Mouse (Mus musculus): ENCODE data around the gene Nsun2. TPM values are rescaled to one million over a fixed set of nuclear protein-coding genes. Genes with fewer than 3 reads are reported as not detected.
"Not testable (repeated sequence)": the region's sequence is repeated elsewhere in the genome, so short reads cannot be mapped to it uniquely, and the experiment has no call there.

Gene Nsun2
- total and polyA plus RNA-seq, 2 experiments from 2014 or later: 37.6 to 62.1 TPM

- no peaks in the 10 kb centered on the region for H3K27me3 ChIP-seq (ENCODE audit: insufficient read depth, low read length)
- no peaks in the 10 kb centered on the region for H3K9me3 ChIP-seq (ENCODE audit: low read length)
- ATAC-seq: no peak
- H3K36me3 ChIP-seq (ENCODE audit: insufficient read depth, low read length): no peaks in the 10 kb centered on the region
- no peak for TF ChIP-seq CTCF (IDR thresholded peaks at IDR 0.05; ENCODE audit: low read depth)
- H3K27ac ChIP-seq: no peak overlapping the region
- H3K4me3 ChIP-seq (ENCODE audit: low read length): no peak overlapping the region
- H3K9ac ChIP-seq (replicated peaks; ENCODE audit: low read length): no peak overlapping the region
- no peak for DNase-seq (ENCODE audit: low spot score)
- H3K4me2 ChIP-seq (ENCODE audit: low read depth, low read length): no peak overlapping the region
- peaks cover 3% of the 10 kb centered on the region; the same call in 1 of the 2 replicates for H3K4me1 ChIP-seq (ENCODE audit: insufficient read depth, low read length)
Measured at GRCm38 (mm10) chr13:69564573-69564972, 31.0 kb downstream of the Nsun2 start.

- WGBS: 95% methylated on average over 4 of the region's 4 CpGs
- not testable (repeated sequence) for ATAC-seq; DNase-seq (ENCODE audit: low spot score); H3K9me3 ChIP-seq (ENCODE audit: low read length); H3K9ac ChIP-seq (replicated peaks; ENCODE audit: low read length); H3K4me3 ChIP-seq (ENCODE audit: low read length); H3K4me1 ChIP-seq (ENCODE audit: insufficient read depth, low read length); H3K27ac ChIP-seq; H3K36me3 ChIP-seq (ENCODE audit: insufficient read depth, low read length); H3K4me2 ChIP-seq (ENCODE audit: low read depth, low read length); H3K27me3 ChIP-seq (ENCODE audit: insufficient read depth, low read length)
Measured at GRCm38 (mm10) chr13:69565401-69565800, 31.9 kb downstream of the Nsun2 start.

- Histone ChIP-seq H3K4me2 (ENCODE audit: low read depth, low read length) (no peak overlapping the region), H3K4me1 (ENCODE audit: insufficient read depth, low read length) (no peaks in the 10 kb centered on the region), H3K4me3 (ENCODE audit: low read length) (no peak overlapping the region), H3K9ac (replicated peaks; ENCODE audit: low read length) (no peak overlapping the region), H3K36me3 (ENCODE audit: insufficient read depth, low read length) (no peaks in the 10 kb centered on the region), H3K27me3 (ENCODE audit: insufficient read depth, low read length) (no peaks in the 10 kb centered on the region), H3K9me3 (ENCODE audit: low read length) (no peaks in the 10 kb centered on the region), H3K27ac (no peak overlapping the region)
- WGBS: 80% methylated on average over 9 of the region's 9 CpGs
- ATAC-seq: no peak
- no peak for TF ChIP-seq CTCF (IDR thresholded peaks at IDR 0.05; ENCODE audit: low read depth)
- no peak for DNase-seq (ENCODE audit: low spot score)
Measured at GRCm38 (mm10) chr13:69569201-69569600, 35.7 kb downstream of the Nsun2 start.

GRCm38 (mm10) chr13:69572594-69572993, 39.0 kb downstream of the Nsun2 start:
- no peaks in the 10 kb centered on the region for H3K9me3 ChIP-seq (ENCODE audit: low read length)
- H3K4me2 ChIP-seq (ENCODE audit: low read depth, low read length): no peak overlapping the region
- H3K27me3 ChIP-seq (ENCODE audit: insufficient read depth, low read length): no peaks in the 10 kb centered on the region
- no peak overlapping the region for H3K9ac ChIP-seq (replicated peaks; ENCODE audit: low read length)
- H3K27ac ChIP-seq: no peak overlapping the region
- DNase-seq (ENCODE audit: low spot score) (no peak), ATAC-seq (no peak)
- no peak overlapping the region for H3K4me3 ChIP-seq (ENCODE audit: low read length)
- no peak for TF ChIP-seq CTCF (IDR thresholded peaks at IDR 0.05; ENCODE audit: low read depth)
- 94% methylated on average over 3 of the region's 3 CpGs for WGBS
- no peaks in the 10 kb centered on the region for H3K36me3 ChIP-seq (ENCODE audit: insufficient read depth, low read length)
- no peaks in the 10 kb centered on the region for H3K4me1 ChIP-seq (ENCODE audit: insufficient read depth, low read length)

- TF ChIP-seq CTCF (IDR thresholded peaks at IDR 0.05; ENCODE audit: low read depth): no peak
- Histone ChIP-seq H3K4me2 (ENCODE audit: low read depth, low read length) (no peak overlapping the region), H3K27ac (no peak overlapping the region), H3K9me3 (ENCODE audit: low read length) (no peaks in the 10 kb centered on the region), H3K4me1 (ENCODE audit: insufficient read depth, low read length) (no peaks in the 10 kb centered on the region), H3K4me3 (ENCODE audit: low read length) (no peak overlapping the region), H3K36me3 (ENCODE audit: insufficient read depth, low read length) (no peaks in the 10 kb centered on the region), H3K27me3 (ENCODE audit: insufficient read depth, low read length) (no peaks in the 10 kb centered on the region), H3K9ac (replicated peaks; ENCODE audit: low read length) (no peak overlapping the region)
- no peak for DNase-seq (ENCODE audit: low spot score)
- WGBS: 58% methylated on average over 11 of the region's 11 CpGs
- ATAC-seq: no peak
Measured at GRCm38 (mm10) chr13:69576676-69577075, 43.1 kb downstream of the Nsun2 start.

GRCm38 (mm10) chr13:69577181-69577834, 43.8 kb downstream of the Nsun2 start:
- Histone ChIP-seq H3K27me3 (ENCODE audit: insufficient read depth, low read length) (no peaks in the 10 kb centered on the region), H3K4me3 (ENCODE audit: low read length) (no peak overlapping the region), H3K4me1 (ENCODE audit: insufficient read depth, low read length) (no peaks in the 10 kb centered on the region), H3K27ac (no peak overlapping the region), H3K4me2 (ENCODE audit: low read depth, low read length) (no peak overlapping the region), H3K9me3 (ENCODE audit: low read length) (no peaks in the 10 kb centered on the region), H3K9ac (replicated peaks; ENCODE audit: low read length) (no peak overlapping the region), H3K36me3 (ENCODE audit: insufficient read depth, low read length) (no peaks in the 10 kb centered on the region)
- DNase-seq (ENCODE audit: low spot score) (no peak), ATAC-seq (no peak)
- no peak for TF ChIP-seq CTCF (IDR thresholded peaks at IDR 0.05; ENCODE audit: low read depth)
- WGBS: 90% methylated on average over 16 of the region's 16 CpGs

GRCm38 (mm10) chr13:69582411-69582810, 48.9 kb downstream of the Nsun2 start:
- H3K36me3 ChIP-seq (ENCODE audit: insufficient read depth, low read length): no peaks in the 10 kb centered on the region
- H3K4me2 ChIP-seq (ENCODE audit: low read depth, low read length): no peak overlapping the region
- H3K4me1 ChIP-seq (ENCODE audit: insufficient read depth, low read length): no peaks in the 10 kb centered on the region
- no peak for TF ChIP-seq CTCF (IDR thresholded peaks at IDR 0.05; ENCODE audit: low read depth)
- no peak overlapping the region for H3K9ac ChIP-seq (replicated peaks; ENCODE audit: low read length)
- H3K4me3 ChIP-seq (ENCODE audit: low read length): no peak overlapping the region
- 92% methylated on average over 6 of the region's 6 CpGs for WGBS
- H3K9me3 ChIP-seq (ENCODE audit: low read length): no peaks in the 10 kb centered on the region
- H3K27ac ChIP-seq: no peak overlapping the region
- no peak for DNase-seq (ENCODE audit: low spot score)
- no peaks in the 10 kb centered on the region for H3K27me3 ChIP-seq (ENCODE audit: insufficient read depth, low read length)
- ATAC-seq: no peak

Data from hindbrain, postnatal 0 days (tissue).